18 mouse cellular contexts compared by ENCODE assay signal in genomic region chr2:10152590-10152989, GRCm38 (mm10). TPM values are rescaled to one million over a fixed set of nuclear protein-coding genes. Genes with fewer than 3 reads are reported as not detected.
A peak's percentile ranks its signal among the peaks of the same experiment; 100 is the strongest.
DNase-seq lines count a peak whose midpoint lies in the region; ATAC-seq and TF ChIP-seq lines count a peak whose summit lies in the region.
"Had no signal": no experiment of that assay in that cellular context is flagged by ENCODE, and none has a peak within 500 bp of the region (broad histone marks: within the 10 kb centered on the region; RNA-seq: fewer than 3 reads in every experiment).

No protein-coding gene starts in this region.

- peaks cover 31% of the 10 kb centered on the region for H3K4me1 ChIP-seq in liver, embryonic 12.5 days
- peaks cover 25% of the 10 kb centered on the region for H3K4me1 ChIP-seq in small intestine, adult 2 months (ENCODE audit: control insufficient read depth, insufficient read depth, insufficient read length, low read length)
- peaks cover 14% of the 10 kb centered on the region for H3K4me1 ChIP-seq in forebrain, embryonic 10.5 days
- peaks cover 15% of the 10 kb centered on the region; the same call in 1 of the 2 replicates for H3K4me1 ChIP-seq in hindbrain, embryonic 12.5 days
- H3K4me1 ChIP-seq in stomach, postnatal 0 days (replicated peaks; ENCODE audit: control insufficient read depth, insufficient read depth), result no peaks in the 10 kb centered on the region

- peak; percentile 14 for DNase-seq in lung, postnatal 36 days
- DNase-seq in lung, postnatal 4 days, result no peak
- DNase-seq in forebrain, embryonic 10.5 days (ENCODE audit: extremely low spot score, low spot score), result no peak
- no peak for DNase-seq in stomach, postnatal 0 days (ENCODE audit: low spot score)
- no peak for DNase-seq in cerebellum, adult 18-20 months
- DNase-seq: cerebellum, adult 2 months had no signal

- H3K4me2 ChIP-seq in liver, embryonic 12.5 days, result peak overlapping the region; percentile 86
- no peak overlapping the region for H3K4me2 ChIP-seq in hindbrain, embryonic 12.5 days (replicated peaks)
- H3K4me2 ChIP-seq in stomach, postnatal 0 days (replicated peaks; ENCODE audit: low read depth), result no peak overlapping the region

- WGBS in liver, embryonic 12.5 days (ENCODE audit: insufficient replicate concordance), result 16% methylated on average over 5 of the region's 5 CpGs
- whole genome bisulfite sequencing in small intestine, adult 2 months, result 51% methylated on average over 5 of the region's 5 CpGs
- 90% methylated on average over 5 of the region's 5 CpGs for WGBS in forebrain, embryonic 10.5 days
- WGBS in hindbrain, embryonic 12.5 days, result 86% methylated on average over 5 of the region's 5 CpGs
- 76% methylated on average over 5 of the region's 5 CpGs for WGBS in stomach, postnatal 0 days

- no peak for TF ChIP-seq POLR2A in small intestine, adult 2 months (IDR thresholded peaks at IDR 0.05; ENCODE audit: low read depth, low read length)

- H3K9me3 ChIP-seq in liver, embryonic 12.5 days (replicated peaks), result no peaks in the 10 kb centered on the region
- no peaks in the 10 kb centered on the region for H3K9me3 ChIP-seq in forebrain, embryonic 10.5 days
- H3K9me3 ChIP-seq in hindbrain, embryonic 12.5 days (replicated peaks), result no peaks in the 10 kb centered on the region
- H3K9me3 ChIP-seq in stomach, postnatal 0 days (ENCODE audit: control insufficient read depth, low read length), result no peaks in the 10 kb centered on the region
- H3K9me3 ChIP-seq: embryonic facial prominence, embryonic 10.5 days; forebrain, embryonic 12.5 days; heart, embryonic 10.5 days; hindbrain, embryonic 13.5 days; kidney, embryonic 15.5 days; limb, embryonic 13.5 days; midbrain, embryonic 10.5 days; neural tube, embryonic 15.5 days had no signal

- no peak overlapping the region for H3K9ac ChIP-seq in liver, embryonic 12.5 days
- H3K9ac ChIP-seq in hindbrain, embryonic 12.5 days, result no peak overlapping the region
- no peak overlapping the region for H3K9ac ChIP-seq in stomach, postnatal 0 days (ENCODE audit: low read length)
- H3K9ac ChIP-seq: forebrain, embryonic 12.5 days; hindbrain, embryonic 13.5 days; kidney, embryonic 15.5 days; limb, embryonic 13.5 days; neural tube, embryonic 15.5 days had no signal

- TF ChIP-seq CTCF in small intestine, adult 2 months (IDR thresholded peaks at IDR 0.05; ENCODE audit: extremely low read depth, insufficient read length, insufficient replicate concordance, low read depth, low read length), result no peak
- TF ChIP-seq CTCF in stomach, postnatal 0 days (IDR thresholded peaks at IDR 0.05; ENCODE audit: low read depth), result no peak

- no peaks in the 10 kb centered on the region for H3K36me3 ChIP-seq in liver, embryonic 12.5 days
- no peaks in the 10 kb centered on the region for H3K36me3 ChIP-seq in small intestine, adult 2 months (ENCODE audit: control insufficient read depth, insufficient read depth, low read length)
- no peaks in the 10 kb centered on the region for H3K36me3 ChIP-seq in forebrain, embryonic 10.5 days (replicated peaks)
- H3K36me3 ChIP-seq in hindbrain, embryonic 12.5 days, result no peaks in the 10 kb centered on the region
- no peaks in the 10 kb centered on the region for H3K36me3 ChIP-seq in stomach, postnatal 0 days (ENCODE audit: control insufficient read depth, insufficient read depth, low read length)
- H3K36me3 ChIP-seq: embryonic facial prominence, embryonic 10.5 days; forebrain, embryonic 12.5 days; heart, embryonic 10.5 days; hindbrain, embryonic 13.5 days; kidney, embryonic 15.5 days; limb, embryonic 13.5 days; midbrain, embryonic 10.5 days; neural tube, embryonic 15.5 days had no signal

- H3K27me3 ChIP-seq in liver, embryonic 12.5 days (replicated peaks), result no peaks in the 10 kb centered on the region
- H3K27me3 ChIP-seq in small intestine, adult 2 months (ENCODE audit: control insufficient read depth, insufficient read depth, low read length), result no peaks in the 10 kb centered on the region
- no peaks in the 10 kb centered on the region for H3K27me3 ChIP-seq in forebrain, embryonic 10.5 days (ENCODE audit: poor library complexity, severe bottlenecking)
- H3K27me3 ChIP-seq in hindbrain, embryonic 12.5 days, result no peaks in the 10 kb centered on the region
- no peaks in the 10 kb centered on the region for H3K27me3 ChIP-seq in stomach, postnatal 0 days (ENCODE audit: control insufficient read depth, insufficient read depth, low read length)
- H3K27me3 ChIP-seq: forebrain, embryonic 12.5 days; hindbrain, embryonic 13.5 days; kidney, embryonic 15.5 days; limb, embryonic 13.5 days had no signal

- no peak for TF ChIP-seq EP300 in stomach, postnatal 0 days (optimal IDR thresholded peaks at IDR 0.05)

- ATAC-seq in liver, embryonic 12.5 days, result no peak
- ATAC-seq in hindbrain, embryonic 12.5 days (ENCODE audit: low FRiP score), result no peak
- ATAC-seq in stomach, postnatal 0 days (ENCODE audit: low FRiP score, low TSS enrichment), result no peak

- no peak overlapping the region for H3K27ac ChIP-seq in liver, embryonic 12.5 days
- H3K27ac ChIP-seq in small intestine, adult 2 months (ENCODE audit: insufficient read depth, low read depth, low read length), result peak overlapping the region; percentile 59; the same call in 1 of the 2 replicates
- H3K27ac ChIP-seq in forebrain, embryonic 10.5 days, result no peak overlapping the region
- H3K27ac ChIP-seq in hindbrain, embryonic 12.5 days, result no peak overlapping the region
- no peak overlapping the region for H3K27ac ChIP-seq in stomach, postnatal 0 days (replicated peaks)
- H3K27ac ChIP-seq: embryonic facial prominence, embryonic 10.5 days; forebrain, embryonic 12.5 days; hindbrain, embryonic 13.5 days; kidney, embryonic 15.5 days; limb, embryonic 13.5 days; midbrain, embryonic 10.5 days; neural tube, embryonic 15.5 days had no signal

- no peak overlapping the region for H3K4me3 ChIP-seq in liver, embryonic 12.5 days
- no peak overlapping the region for H3K4me3 ChIP-seq in small intestine, adult 2 months (ENCODE audit: low read depth, low read length)
- H3K4me3 ChIP-seq in forebrain, embryonic 10.5 days, result no peak overlapping the region
- H3K4me3 ChIP-seq in hindbrain, embryonic 12.5 days, result no peak overlapping the region
- no peak overlapping the region for H3K4me3 ChIP-seq in stomach, postnatal 0 days (ENCODE audit: low read depth, low read length)

RNA-seq across cellular contexts. Expression of gene Itih5, which starts 0.8 kb away (rescaled TPM):
- 4.6 and 5.1 TPM in 2 replicates for polyA plus RNA-seq in liver, embryonic 12.5 days (2016; fragmentation: Nextera tagmentation; extraction: Ambion mirVana)
- polyA plus RNA-seq in small intestine, adult 2 months (2012; rRNA removed), result 2.4 and 4.7 TPM in 2 replicates
- polyA plus RNA-seq in forebrain, embryonic 10.5 days (2016; fragmentation: Nextera tagmentation; extraction: Ambion mirVana), result 3.5 and 4.2 TPM in 2 replicates
- polyA plus RNA-seq in hindbrain, embryonic 12.5 days (2016; fragmentation: Nextera tagmentation; extraction: Ambion mirVana), result 6.0 and 7.7 TPM in 2 replicates
- 28.0 and 35.4 TPM in 2 replicates for polyA plus RNA-seq in stomach, postnatal 0 days (2015; fragmentation: Nextera tagmentation; extraction: Ambion mirVana)
- polyA plus RNA-seq: C2C12 had no signal

RNA-seq across cellular contexts. Expression of gene Itih2, which starts 21.4 kb away (rescaled TPM):
- polyA plus RNA-seq in liver, embryonic 12.5 days (2016; fragmentation: Nextera tagmentation; extraction: Ambion mirVana), result 230 and 235 TPM in 2 replicates
- 0.61 TPM in 1 of 2 replicates, not detected in the other for polyA plus RNA-seq in small intestine, adult 2 months (2012; rRNA removed)
- polyA plus RNA-seq in forebrain, embryonic 10.5 days (2016; fragmentation: Nextera tagmentation; extraction: Ambion mirVana), result 0.04 and 0.10 TPM in 2 replicates
- 0.76 and 0.93 TPM in 2 replicates for polyA plus RNA-seq in hindbrain, embryonic 12.5 days (2016; fragmentation: Nextera tagmentation; extraction: Ambion mirVana)
- 9.0 and 11.3 TPM in 2 replicates for polyA plus RNA-seq in stomach, postnatal 0 days (2015; fragmentation: Nextera tagmentation; extraction: Ambion mirVana)
- polyA plus RNA-seq: C2C12 had no signal

Comparison
In these comparisons a context has a peak if more than half of its experiments do, and no peak if none do; other contexts are left out.
1. RNA of gene Itih2, which starts 21.4 kb away (polyA plus RNA-seq): 230 to 235 TPM in liver, embryonic 12.5 days; 9.0 to 11.3 TPM in stomach, postnatal 0 days, 0.76 to 0.93 TPM in hindbrain, embryonic 12.5 days, 0.04 to 0.10 TPM in forebrain, embryonic 10.5 days and 0.61 TPM in small intestine, adult 2 months; every median in the first group is over 10 times any median in the second.